Mouse (Mus musculus) hindbrain, embryonic 11.5 days (tissue): ENCODE data around the gene Ubp1. TPM values are rescaled to one million over a fixed set of nuclear protein-coding genes. Genes with fewer than 3 reads are reported as not detected.

Experiments used
- ATAC-seq: fragments of 200-750 bp; cut with Nextera tagmentation; 2 replicates; pipeline ENCODE4 v1.8.0; 2017; ENCODE audit warnings: mild to moderate bottlenecking, moderate TSS enrichment, moderate library complexity; ENCODE audit not compliant: low FRiP score
- DNase-seq: peaks from one replicate; pipeline ENCODE4 v3.0.0-alpha.2; 2015; ENCODE audit warnings: low spot score
- H3K27ac ChIP-seq: fragments of 300-500 bp; sonication (generic); 2 replicates; pipeline ENCODE4 v1.5.1; 2014; ENCODE audit warnings: mild to moderate bottlenecking, low read depth, low read length
- H3K27me3 ChIP-seq: fragments of 300-500 bp; sonication (generic); 2 replicates; pipeline ENCODE4 v1.6.1; 2014; ENCODE audit warnings: mild to moderate bottlenecking, low read length, moderate library complexity, mixed read lengths; ENCODE audit not compliant: control insufficient read depth, insufficient read depth
- H3K36me3 ChIP-seq: fragments of 300-500 bp; sonication (generic); 2 replicates; pipeline ENCODE4 v1.6.1; 2014; ENCODE audit warnings: mild to moderate bottlenecking, low read length, moderate library complexity, mixed read lengths; ENCODE audit not compliant: control insufficient read depth, insufficient read depth
- H3K4me1 ChIP-seq: fragments of 300-500 bp; sonication (generic); replicated peaks from 2 replicates; pipeline ENCODE4 v1.6.1; 2014; ENCODE audit warnings: low read length, mixed read lengths; ENCODE audit not compliant: control insufficient read depth, insufficient read depth
- H3K4me2 ChIP-seq: fragments of 300-500 bp; sonication (generic); replicated peaks from 2 replicates; pipeline ENCODE4 v1.6.1; 2014; ENCODE audit warnings: mild to moderate bottlenecking, low read depth, low read length
- H3K4me3 ChIP-seq: fragments of 300-500 bp; sonication (generic); 2 replicates; pipeline ENCODE4 v1.5.1; 2014; ENCODE audit warnings: low read depth, low read length
- H3K9ac ChIP-seq: fragments of 300-500 bp; sonication (generic); 2 replicates; pipeline ENCODE4 v1.6.1; 2014; ENCODE audit warnings: low read depth, low read length
- H3K9me3 ChIP-seq: fragments of 300-500 bp; sonication (generic); 2 replicates; pipeline ENCODE4 v1.6.1; 2016; ENCODE audit warnings: low read length; ENCODE audit not compliant: control insufficient read depth
- WGBS: fragments of 180-500 bp; shearing (Covaris S2); extraction: QIAGEN DNeasy Blood & Tissue Kit; methylation state at CpG from one replicate; pipeline ENCODE4 v1.1.7; 2014; 5-methylcytosine and 5-hydroxymethylcytosine counted together
- polyA plus RNA-seq: library from polyadenylated mRNA; unstranded; fragments of >200 nt; fragmentation: Nextera tagmentation; extraction: Ambion mirVana; gene quantifications from 2 replicates; pipeline ENCODE4 v1.2.1, GENCODE M21; 2014

Ubp1 gene
- polyA plus RNA-seq, 1 experiment from 2014 or later = 47.0 TPM

GRCm38 (mm10) chr9:113974945-113975344 lies 44.2 kb downstream of the Ubp1 start:
- Histone ChIP-seq H3K9ac (no peak overlapping the region), H3K36me3 (peaks cover 9% of the 10 kb centered on the region), H3K27me3 (no peaks in the 10 kb centered on the region), H3K27ac (no peak overlapping the region), H3K4me2 (no peak overlapping the region), H3K9me3 (no peaks in the 10 kb centered on the region), H3K4me1 (no peaks in the 10 kb centered on the region), H3K4me3 (no peak overlapping the region)
- 93% methylated on average over 4 of the region's 4 CpGs for WGBS
- DNase-seq (no peak), ATAC-seq (no peak)

GRCm38 (mm10) chr9:113975442-113975841 lies 44.7 kb downstream of the Ubp1 start:
- Histone ChIP-seq H3K4me2 (no peak overlapping the region), H3K27ac (no peak overlapping the region), H3K9me3 (no peaks in the 10 kb centered on the region), H3K9ac (no peak overlapping the region), H3K4me3 (no peak overlapping the region), H3K27me3 (no peaks in the 10 kb centered on the region), H3K4me1 (no peaks in the 10 kb centered on the region), H3K36me3 (peaks cover 9% of the 10 kb centered on the region)
- 81% methylated on average over 7 of the region's 7 CpGs for WGBS
- DNase-seq = no peak
- ATAC-seq = no peak

GRCm38 (mm10) chr9:113976264-113976663 lies 45.5 kb downstream of the Ubp1 start:
- Histone ChIP-seq H3K4me2 (no peak overlapping the region), H3K27me3 (no peaks in the 10 kb centered on the region), H3K4me3 (no peak overlapping the region), H3K4me1 (no peaks in the 10 kb centered on the region), H3K9ac (no peak overlapping the region), H3K9me3 (no peaks in the 10 kb centered on the region), H3K27ac (no peak overlapping the region), H3K36me3 (peaks cover 9% of the 10 kb centered on the region)
- no peak for DNase-seq
- no peak for ATAC-seq
- 91% methylated on average over 10 of the region's 10 CpGs for WGBS

DNA sequence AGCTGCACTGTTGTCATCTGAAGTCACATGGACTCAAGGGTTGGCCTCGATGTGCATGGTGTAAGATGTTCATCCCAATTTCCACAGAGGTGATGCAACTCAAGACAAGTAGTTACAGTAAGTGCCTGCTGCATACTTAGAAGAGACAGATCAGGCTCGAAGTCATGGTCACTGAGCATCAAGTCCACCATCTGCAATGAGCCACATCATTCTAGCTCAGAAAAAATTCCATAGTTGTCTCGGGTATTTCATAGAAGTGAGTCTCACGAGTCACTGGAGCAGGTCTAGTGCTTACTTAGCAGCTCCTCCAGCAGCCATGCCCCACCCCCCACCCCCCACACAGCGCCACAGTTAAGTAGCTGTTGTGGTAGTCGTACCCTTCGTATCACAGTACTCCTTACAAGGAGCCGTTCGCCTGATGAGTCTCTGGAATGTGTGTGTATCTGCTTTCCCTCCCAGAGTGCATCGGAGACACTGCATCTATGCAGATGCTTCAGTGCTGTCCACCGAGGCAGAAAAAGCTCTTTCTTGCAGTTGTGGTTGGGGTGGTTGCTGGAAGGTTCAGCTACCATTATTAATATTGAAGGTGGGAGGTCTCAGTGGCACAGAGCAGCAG lies 46.6 kb downstream of the Ubp1 start:
- 84% methylated on average over 11 of the region's 11 CpGs for WGBS
- Histone ChIP-seq H3K9me3 (no peaks in the 10 kb centered on the region), H3K9ac (no peak overlapping the region), H3K27me3 (no peaks in the 10 kb centered on the region), H3K4me2 (no peak overlapping the region), H3K4me1 (no peaks in the 10 kb centered on the region), H3K4me3 (no peak overlapping the region), H3K27ac (no peak overlapping the region), H3K36me3 (peaks cover 9% of the 10 kb centered on the region)
- no peak for ATAC-seq
- DNase-seq = no peak

DNA sequence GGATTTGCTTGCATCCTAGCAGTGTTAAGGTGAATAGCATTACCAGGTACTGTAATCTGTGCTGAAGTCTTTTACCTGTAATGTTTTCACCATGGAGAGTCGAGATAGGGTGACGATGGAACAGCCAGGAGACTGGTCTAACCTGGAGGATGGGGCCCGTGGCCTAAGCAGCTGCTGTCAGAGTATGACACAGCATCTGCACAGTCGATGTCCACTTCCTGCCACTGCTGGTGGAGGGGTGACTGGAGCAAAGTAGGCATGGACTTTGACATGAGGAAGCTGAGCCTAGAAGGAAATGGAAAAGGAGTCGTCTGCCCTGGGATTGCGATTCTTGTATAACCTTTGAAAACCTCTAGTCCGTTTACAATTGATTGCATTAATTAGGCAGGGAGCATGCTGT lies 47.9 kb downstream of the Ubp1 start:
- Histone ChIP-seq H3K4me3 (no peak overlapping the region), H3K4me2 (no peak overlapping the region), H3K36me3 (peaks cover 9% of the 10 kb centered on the region), H3K27me3 (no peaks in the 10 kb centered on the region), H3K4me1 (no peaks in the 10 kb centered on the region), H3K9ac (no peak overlapping the region), H3K27ac (no peak overlapping the region), H3K9me3 (no peaks in the 10 kb centered on the region)
- DNase-seq (no peak), ATAC-seq (no peak)
- 85% methylated on average over 7 of the region's 7 CpGs for WGBS

GRCm38 (mm10) chr9:113979356-113979755 lies 48.6 kb downstream of the Ubp1 start:
- no peak for DNase-seq
- Histone ChIP-seq H3K27me3 (no peaks in the 10 kb centered on the region), H3K9me3 (no peaks in the 10 kb centered on the region), H3K9ac (no peak overlapping the region), H3K36me3 (peaks cover 9% of the 10 kb centered on the region), H3K4me1 (no peaks in the 10 kb centered on the region), H3K4me2 (no peak overlapping the region), H3K27ac (no peak overlapping the region), H3K4me3 (no peak overlapping the region)
- no peak for ATAC-seq
- 96% methylated on average over 13 of the region's 13 CpGs for WGBS

DNA sequence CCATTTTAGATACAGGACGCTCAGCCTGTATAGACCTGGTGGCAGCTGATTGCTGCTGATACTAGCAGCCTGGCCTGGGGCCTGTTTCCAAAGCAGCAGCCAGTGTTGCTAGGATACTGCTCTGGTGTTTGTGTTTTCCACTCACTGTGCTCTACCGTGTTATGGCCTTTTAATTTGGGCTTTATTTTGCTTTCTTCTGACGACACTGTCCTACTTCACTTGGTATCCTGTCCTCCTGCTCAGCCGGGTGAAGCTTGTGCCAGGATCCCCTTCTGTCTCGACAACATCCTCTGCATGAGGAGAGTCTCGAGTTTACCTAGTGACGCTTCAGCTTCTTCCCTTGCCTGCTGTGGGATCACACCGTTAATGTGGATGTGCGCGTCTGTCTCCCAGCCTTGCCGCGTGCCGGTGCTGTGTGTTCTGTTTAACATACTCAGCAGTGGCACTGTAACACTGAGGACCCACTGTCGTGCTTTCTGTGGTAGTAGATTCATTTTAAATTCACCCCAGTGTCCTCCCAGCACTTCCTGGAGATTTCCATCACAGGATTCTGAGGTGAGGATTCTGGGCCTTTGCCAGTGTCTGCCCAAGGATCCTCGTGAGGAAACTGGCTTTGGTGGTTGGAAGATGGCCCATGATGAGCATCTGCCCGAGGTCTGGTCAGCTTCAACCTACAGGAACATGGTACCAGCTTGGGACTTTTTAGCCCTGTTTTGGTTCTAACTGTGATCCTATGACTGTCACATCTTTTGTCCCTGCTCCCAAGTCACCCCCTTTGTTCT lies 50.6 kb downstream of the Ubp1 start:
- Histone ChIP-seq H3K36me3 (no peaks in the 10 kb centered on the region), H3K4me2 (no peak overlapping the region), H3K27ac (no peak overlapping the region), H3K9ac (no peak overlapping the region), H3K4me1 (no peaks in the 10 kb centered on the region), H3K9me3 (no peaks in the 10 kb centered on the region), H3K27me3 (no peaks in the 10 kb centered on the region), H3K4me3 (no peak overlapping the region)
- ATAC-seq (peak; percentile 29; the same call in 1 of the 2 replicates), DNase-seq (peak; percentile 25)
- 73% methylated on average over 16 of the region's 16 CpGs for WGBS

DNA sequence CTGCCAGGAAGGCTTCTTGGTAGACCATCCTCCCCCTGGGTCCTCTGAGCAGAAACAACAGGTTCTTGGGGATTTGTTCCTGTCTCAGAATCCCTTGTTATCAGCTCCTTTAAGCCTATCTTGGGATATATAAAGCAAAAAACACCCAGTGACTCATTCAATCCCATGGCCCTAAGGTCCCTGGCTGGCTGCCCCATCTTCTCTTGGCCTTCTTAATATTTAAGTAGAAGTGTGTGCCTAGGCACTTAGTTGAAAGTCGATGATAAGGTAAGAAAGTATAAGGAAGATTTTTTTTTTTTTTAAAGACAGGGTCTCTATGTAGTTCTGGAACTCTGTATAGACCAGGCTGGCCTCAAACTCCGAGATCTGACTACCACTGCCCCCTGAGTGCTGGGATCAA lies 51.7 kb downstream of the Ubp1 start:
- Histone ChIP-seq H3K9me3 (no peaks in the 10 kb centered on the region), H3K4me3 (no peak overlapping the region), H3K4me1 (no peaks in the 10 kb centered on the region), H3K27ac (no peak overlapping the region), H3K36me3 (no peaks in the 10 kb centered on the region), H3K4me2 (no peak overlapping the region), H3K9ac (no peak overlapping the region), H3K27me3 (no peaks in the 10 kb centered on the region)
- DNase-seq (no peak), ATAC-seq (no peak)
- 100% methylated on average over 2 of the region's 2 CpGs for WGBS
